Mouse (Mus musculus): ENCODE results near the gene Yipf2. TPM values are rescaled to one million over a fixed set of nuclear protein-coding genes. Genes with fewer than 3 reads are reported as not detected.

The Yipf2 gene
- 10 to 100 TPM; 24.5 to 25.7 TPM for polyA plus RNA-seq (2017; shearing (Covaris generic))

GRCm38 (mm10) chr9:21592703-21593121 is at the start of gene Yipf2, which contains the start of gene Timm29:
Yipf2 (minus strand) TSS chr9:21592828.
Timm29 (plus strand) TSS chr9:21592722.

GRCm38 (mm10) chr9:21615617-21616231 is 23.1 kb upstream of the Yipf2 start, which contains the start of gene Smarca4:
Smarca4 (plus strand) TSS chr9:21616169.

GRCm38 (mm10) chr9:21546789-21547074 is 45.9 kb downstream of the Yipf2 start, which contains the start of gene Carm1:
Carm1 (plus strand) TSS chr9:21546894.

Other genes with a start within 250 kb of the Yipf2 start
- 10 to 100 TPM; 50.0 to 61.5 TPM for gene Ilf3, start 225.0 kb downstream of the Yipf2 start, polyA plus RNA-seq (2017; shearing (Covaris generic))
- 10 to 100 TPM; 29.5 to 32.0 TPM for gene Qtrt1, start 181.0 kb downstream of the Yipf2 start, polyA plus RNA-seq (2017; shearing (Covaris generic))
- gene Dnm2, start 167.9 kb downstream of the Yipf2 start, polyA plus RNA-seq (2017; shearing (Covaris generic)): 100 to 1,000 TPM; 196 to 272 TPM
- 1 to 10 TPM; 6.2 to 8.7 TPM for gene Tmed1, start 82.6 kb downstream of the Yipf2 start, polyA plus RNA-seq (2017; shearing (Covaris generic))
- gene AB124611, start 66.7 kb downstream of the Yipf2 start, polyA plus RNA-seq (2017; shearing (Covaris generic)): 10 to 100 TPM; 31.3 to 48.0 TPM
- 10 to 100 TPM; 47.1 to 59.5 TPM for gene Carm1, start 45.9 kb downstream of the Yipf2 start, polyA plus RNA-seq (2017; shearing (Covaris generic))
- gene Timm29, start 106 bp downstream of the Yipf2 start, polyA plus RNA-seq (2017; shearing (Covaris generic)): 10 to 100 TPM; 35.9 to 36.3 TPM
- 10 to 100 TPM; 60.5 to 61.5 TPM for gene Smarca4, start 23.3 kb upstream of the Yipf2 start, polyA plus RNA-seq (2017; shearing (Covaris generic))
- gene Ldlr, start 130.7 kb upstream of the Yipf2 start, polyA plus RNA-seq (2017; shearing (Covaris generic)): 10 to 100 TPM; 20.3 to 29.5 TPM
- 1 to 10 TPM; 2.8 to 3.7 TPM for gene Spc24, start 167.5 kb upstream of the Yipf2 start, polyA plus RNA-seq (2017; shearing (Covaris generic))
- under 1 TPM in 1 of 2 experiments, not detected in 1; 0.45 TPM for gene Kank2, start 205.9 kb upstream of the Yipf2 start, polyA plus RNA-seq (2017; shearing (Covaris generic))
- gene Angptl8, start 242.7 kb upstream of the Yipf2 start, polyA plus RNA-seq (2017; shearing (Covaris generic)): under 1 TPM in 1 of 2 experiments, not detected in 1; 0.44 TPM

All from inflammation-experienced regulatory T-cells (primary cell).